Mouse (Mus musculus): ENCODE measurements at regions not wholly inside any gene's neighbourhood (a gene's known extent, or its start where the extent isn't known, plus 50 kb on each side); places are given as distances from the start of the nearest gene placed in this dataset.
A peak's percentile ranks its signal among the peaks of the same experiment; 100 is the strongest.

- ATAC-seq (ENCODE audit: insufficient read depth, low FRiP score, low read depth) = no peak
- 73% methylated on average over 1 of the region's 1 CpGs for WGBS
Measured at GRCm38 (mm10) chr5:133653431-133653830, 446.1 kb upstream of the Castor2 start.

GRCm38 (mm10) chr5:133650246-133650645 is 449.3 kb upstream of the Castor2 start:
- WGBS = 82% methylated on average over 3 of the region's 3 CpGs
- no peak overlapping the region for H3K4me2 ChIP-seq
- H3K9ac ChIP-seq = no peak overlapping the region
- H3K9me3 ChIP-seq = no peaks in the 10 kb centered on the region
- no peaks in the 10 kb centered on the region for H3K4me1 ChIP-seq
- no peak for ATAC-seq (ENCODE audit: insufficient read depth, low FRiP score, low read depth)
- no peaks in the 10 kb centered on the region for H3K27me3 ChIP-seq (replicated peaks)
- H3K36me3 ChIP-seq = no peaks in the 10 kb centered on the region
- H3K4me3 ChIP-seq (replicated peaks) = no peak overlapping the region
- no peak overlapping the region for H3K27ac ChIP-seq

More at GRCm38 (mm10) chr5:133653431-133653830, 446.1 kb upstream of the Castor2 start:
- no peak overlapping the region for H3K9ac ChIP-seq
- H3K4me3 ChIP-seq (replicated peaks) = no peak overlapping the region
- no peaks in the 10 kb centered on the region for H3K27me3 ChIP-seq (replicated peaks)
- no peaks in the 10 kb centered on the region for H3K4me1 ChIP-seq
- no peak overlapping the region for H3K27ac ChIP-seq
- no peaks in the 10 kb centered on the region for H3K9me3 ChIP-seq
- H3K36me3 ChIP-seq = no peaks in the 10 kb centered on the region
- no peak overlapping the region for H3K4me2 ChIP-seq

GRCm38 (mm10) chr5:133645696-133646195 is 453.8 kb upstream of the Castor2 start:
- no peaks in the 10 kb centered on the region for H3K9me3 ChIP-seq
- WGBS = 79% methylated on average over 3 of the region's 3 CpGs
- H3K27ac ChIP-seq = no peak overlapping the region
- H3K4me1 ChIP-seq = no peaks in the 10 kb centered on the region
- no peaks in the 10 kb centered on the region for H3K27me3 ChIP-seq (replicated peaks)
- no peaks in the 10 kb centered on the region for H3K36me3 ChIP-seq
- ATAC-seq (ENCODE audit: insufficient read depth, low FRiP score, low read depth) = no peak
- H3K9ac ChIP-seq = no peak overlapping the region
- no peak overlapping the region for H3K4me3 ChIP-seq (replicated peaks)
- H3K4me2 ChIP-seq = no peak overlapping the region

GRCm38 (mm10) chr5:133643326-133643725 is 456.2 kb upstream of the Castor2 start:
- ATAC-seq (ENCODE audit: insufficient read depth, low FRiP score, low read depth) = no peak
- no peak overlapping the region for H3K27ac ChIP-seq
- H3K4me1 ChIP-seq = no peaks in the 10 kb centered on the region
- H3K4me3 ChIP-seq (replicated peaks) = no peak overlapping the region
- no peak overlapping the region for H3K4me2 ChIP-seq
- WGBS = 61% methylated on average over 2 of the region's 2 CpGs
- no peaks in the 10 kb centered on the region for H3K36me3 ChIP-seq
- no peaks in the 10 kb centered on the region for H3K27me3 ChIP-seq (replicated peaks)
- no peaks in the 10 kb centered on the region for H3K9me3 ChIP-seq
- H3K9ac ChIP-seq = no peak overlapping the region

DNA sequence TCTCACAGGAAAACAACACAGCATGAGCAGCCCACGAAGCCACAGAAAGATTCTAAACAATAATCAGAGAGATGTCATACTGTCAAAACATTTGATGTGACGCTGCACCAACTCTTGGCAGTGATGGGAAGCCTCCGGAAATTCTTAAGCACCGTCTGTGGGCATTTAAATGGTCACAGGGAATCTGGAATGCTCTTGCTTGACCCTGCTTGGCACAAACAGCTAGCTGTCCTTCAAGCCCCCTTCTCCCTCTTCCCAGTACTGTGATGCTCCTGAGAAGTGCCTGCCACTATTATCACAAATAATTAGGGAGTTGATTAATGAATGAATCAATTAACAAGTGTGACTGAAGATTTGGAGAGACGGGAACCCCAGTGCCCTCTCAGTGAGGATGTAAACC is 465.0 kb upstream of the Castor2 start:
- Histone ChIP-seq H3K27ac (no peak overlapping the region), H3K4me2 (no peak overlapping the region), H3K9ac (no peak overlapping the region), H3K9me3 (no peaks in the 10 kb centered on the region), H3K4me3 (replicated peaks) (no peak overlapping the region), H3K27me3 (replicated peaks) (no peaks in the 10 kb centered on the region), H3K4me1 (no peaks in the 10 kb centered on the region), H3K36me3 (no peaks in the 10 kb centered on the region)
- 40% methylated on average over 5 of the region's 5 CpGs for WGBS
- ATAC-seq (ENCODE audit: insufficient read depth, low FRiP score, low read depth) = no peak

DNA sequence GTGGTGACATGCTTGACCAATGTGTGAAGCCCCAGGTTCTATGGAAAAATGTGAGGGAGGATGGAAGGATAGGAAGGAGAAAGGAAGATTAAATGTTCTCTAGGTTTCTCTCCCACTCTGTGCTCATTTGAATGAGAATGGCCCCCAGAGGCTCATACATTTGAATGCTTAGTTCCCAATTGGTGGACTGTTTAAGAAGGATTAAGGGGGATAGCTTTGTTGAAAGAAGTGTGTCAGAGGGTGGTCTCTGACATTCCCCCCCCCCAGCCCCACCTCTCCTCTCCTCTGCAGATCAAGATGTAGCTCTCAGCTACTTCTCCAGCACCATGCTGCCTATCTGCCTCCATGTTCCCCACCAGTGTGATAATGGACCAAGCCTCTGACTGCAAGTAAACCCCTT is 467.7 kb upstream of the Castor2 start:
- Histone ChIP-seq H3K4me1 (no peaks in the 10 kb centered on the region), H3K4me2 (no peak overlapping the region), H3K9ac (no peak overlapping the region), H3K27me3 (replicated peaks) (no peaks in the 10 kb centered on the region), H3K4me3 (replicated peaks) (no peak overlapping the region), H3K27ac (no peak overlapping the region), H3K9me3 (no peaks in the 10 kb centered on the region), H3K36me3 (no peaks in the 10 kb centered on the region)
- ATAC-seq (ENCODE audit: insufficient read depth, low FRiP score, low read depth) = no peak

DNA sequence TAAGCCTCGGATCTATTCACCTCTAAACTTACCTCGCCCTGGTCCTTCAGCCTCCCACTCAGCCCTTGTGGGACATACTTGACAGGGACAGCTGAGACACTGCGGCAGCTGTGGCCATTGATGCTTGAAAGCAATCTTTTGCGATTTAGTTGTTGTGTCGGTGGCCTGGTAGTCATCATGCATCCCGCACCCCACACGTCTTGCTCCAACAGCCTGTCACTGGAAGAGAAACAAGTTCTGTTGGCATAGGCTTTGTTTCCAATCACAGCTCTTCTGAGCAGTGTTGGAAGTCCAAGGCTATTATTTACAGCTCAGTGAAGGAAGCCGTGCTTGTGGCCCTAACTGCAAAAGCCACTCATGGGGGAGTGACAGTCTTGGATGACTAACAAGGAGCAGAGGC is 480.2 kb upstream of the Castor2 start:
- Histone ChIP-seq H3K9ac (no peak overlapping the region), H3K4me2 (no peak overlapping the region), H3K27ac (no peak overlapping the region), H3K36me3 (no peaks in the 10 kb centered on the region), H3K9me3 (no peaks in the 10 kb centered on the region), H3K4me1 (no peaks in the 10 kb centered on the region), H3K4me3 (replicated peaks) (no peak overlapping the region), H3K27me3 (replicated peaks) (no peaks in the 10 kb centered on the region)
- WGBS = 74% methylated on average over 8 of the region's 8 CpGs
- ATAC-seq (ENCODE audit: insufficient read depth, low FRiP score, low read depth) = no peak

DNA sequence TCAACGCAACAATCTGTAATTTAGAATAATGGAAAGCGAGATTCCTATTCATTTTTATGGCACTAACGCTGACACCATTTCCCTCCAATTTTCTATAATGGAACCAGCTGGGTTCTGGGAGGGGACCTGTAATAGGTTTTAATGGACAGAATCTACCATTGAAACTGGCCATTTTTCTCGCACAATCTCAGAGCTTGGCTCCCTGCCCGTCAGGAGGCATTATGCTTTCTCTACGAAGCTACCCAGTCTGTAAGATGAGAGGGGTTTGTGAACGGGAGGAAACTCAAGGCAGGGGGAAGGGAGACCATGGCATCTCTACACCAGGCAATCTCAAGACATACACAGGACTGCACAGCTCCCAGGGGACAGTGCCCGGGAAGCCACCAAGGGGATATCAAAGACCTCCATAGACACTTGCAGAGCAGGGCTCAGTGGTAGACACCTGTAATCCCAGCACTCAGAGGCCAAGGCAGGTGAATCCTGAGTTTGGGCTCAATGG is 498.2 kb upstream of the Castor2 start:
- Histone ChIP-seq H3K27ac (no peak overlapping the region), H3K27me3 (replicated peaks) (no peaks in the 10 kb centered on the region), H3K4me3 (replicated peaks) (no peak overlapping the region), H3K9me3 (no peaks in the 10 kb centered on the region), H3K4me1 (no peaks in the 10 kb centered on the region), H3K36me3 (no peaks in the 10 kb centered on the region), H3K9ac (no peak overlapping the region), H3K4me2 (no peak overlapping the region)
- 60% methylated on average over 8 of the region's 8 CpGs for WGBS
- no peak for ATAC-seq (ENCODE audit: insufficient read depth, low FRiP score, low read depth)

GRCm38 (mm10) chr5:133600630-133601029 is 498.9 kb upstream of the Castor2 start:
- no peak overlapping the region for H3K9ac ChIP-seq
- WGBS = 65% methylated on average over 5 of the region's 5 CpGs

DNA sequence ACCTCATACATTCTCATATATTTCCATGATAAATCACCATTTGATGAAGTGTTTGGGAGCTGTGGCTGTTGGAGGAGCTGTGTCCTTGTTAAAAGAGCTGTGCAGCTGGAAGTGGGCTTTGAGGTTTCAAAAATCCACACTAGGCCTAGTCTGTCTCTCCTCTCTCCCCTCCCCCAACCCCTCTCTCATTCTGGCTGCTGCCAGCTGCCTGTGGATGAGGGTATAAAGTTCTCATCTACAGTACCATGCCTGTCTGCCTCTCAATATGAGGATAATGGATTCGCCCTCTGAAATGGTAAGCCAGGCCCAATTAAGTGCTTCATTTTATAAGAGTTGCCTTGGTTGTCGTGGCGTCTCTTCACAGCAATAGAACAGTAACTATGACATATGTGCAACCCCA is 501.4 kb upstream of the Castor2 start:
- Histone ChIP-seq H3K27me3 (replicated peaks) (no peaks in the 10 kb centered on the region), H3K36me3 (no peaks in the 10 kb centered on the region), H3K9ac (no peak overlapping the region), H3K27ac (no peak overlapping the region), H3K9me3 (no peaks in the 10 kb centered on the region), H3K4me3 (replicated peaks) (no peak overlapping the region), H3K4me2 (no peak overlapping the region), H3K4me1 (no peaks in the 10 kb centered on the region)
- 82% methylated on average over 3 of the region's 3 CpGs for WGBS
- no peak for ATAC-seq (ENCODE audit: insufficient read depth, low FRiP score, low read depth)

More at GRCm38 (mm10) chr5:133600630-133601029, 498.9 kb upstream of the Castor2 start:
- no peak for ATAC-seq (ENCODE audit: insufficient read depth, low FRiP score, low read depth)
- H3K9me3 ChIP-seq = no peaks in the 10 kb centered on the region
- no peak overlapping the region for H3K27ac ChIP-seq
- no peak overlapping the region for H3K4me3 ChIP-seq (replicated peaks)
- no peaks in the 10 kb centered on the region for H3K27me3 ChIP-seq (replicated peaks)
- no peaks in the 10 kb centered on the region for H3K36me3 ChIP-seq
- H3K4me1 ChIP-seq = no peaks in the 10 kb centered on the region
- H3K4me2 ChIP-seq = no peak overlapping the region

DNA sequence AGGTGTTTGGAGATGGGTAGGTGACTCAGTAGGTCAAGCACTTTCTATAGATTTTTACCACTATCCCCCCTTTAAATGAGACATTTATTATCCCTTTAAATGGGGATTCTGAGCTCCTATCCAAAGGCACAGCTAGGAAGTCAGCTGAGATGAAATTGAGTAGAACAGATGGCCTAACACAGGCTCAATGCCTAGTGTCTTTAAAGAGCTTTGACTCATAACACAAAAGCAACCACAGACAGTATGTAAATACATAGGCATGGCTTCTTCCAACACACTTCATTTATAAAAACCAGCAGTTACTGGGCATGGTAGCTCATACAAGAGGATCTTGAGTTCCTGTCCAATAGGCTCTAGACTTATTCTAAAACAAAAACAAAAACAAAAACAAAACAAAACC is 513.0 kb upstream of the Castor2 start:
- Histone ChIP-seq H3K4me2 (no peak overlapping the region), H3K4me1 (no peaks in the 10 kb centered on the region), H3K36me3 (no peaks in the 10 kb centered on the region), H3K9me3 (no peaks in the 10 kb centered on the region), H3K27me3 (replicated peaks) (no peaks in the 10 kb centered on the region), H3K9ac (no peak overlapping the region), H3K27ac (no peak overlapping the region), H3K4me3 (replicated peaks) (no peak overlapping the region)
- ATAC-seq (ENCODE audit: insufficient read depth, low FRiP score, low read depth) = no peak

GRCm38 (mm10) chr5:133585181-133585580 is 514.3 kb upstream of the Castor2 start:
- no peak overlapping the region for H3K9ac ChIP-seq
- no peak overlapping the region for H3K4me3 ChIP-seq (replicated peaks)
- no peak for ATAC-seq (ENCODE audit: insufficient read depth, low FRiP score, low read depth)
- H3K36me3 ChIP-seq = no peaks in the 10 kb centered on the region
- H3K4me1 ChIP-seq = no peaks in the 10 kb centered on the region
- H3K27me3 ChIP-seq (replicated peaks) = no peaks in the 10 kb centered on the region
- no peaks in the 10 kb centered on the region for H3K9me3 ChIP-seq
- no peak overlapping the region for H3K27ac ChIP-seq
- no peak overlapping the region for H3K4me2 ChIP-seq
- 21% methylated on average over 3 of the region's 3 CpGs for WGBS

- no peak overlapping the region for H3K27ac ChIP-seq
- H3K4me2 ChIP-seq = no peak overlapping the region
- H3K9me3 ChIP-seq = no peaks in the 10 kb centered on the region
- no peaks in the 10 kb centered on the region for H3K36me3 ChIP-seq
- H3K27me3 ChIP-seq (replicated peaks) = no peaks in the 10 kb centered on the region
- ATAC-seq (ENCODE audit: insufficient read depth, low FRiP score, low read depth) = peak; percentile 73; the same call in 1 of the 2 replicates
- WGBS = 57% methylated on average over 6 of the region's 6 CpGs
- no peak overlapping the region for H3K4me3 ChIP-seq (replicated peaks)
- H3K4me1 ChIP-seq = no peaks in the 10 kb centered on the region
- H3K9ac ChIP-seq = no peak overlapping the region
Measured at GRCm38 (mm10) chr5:133576595-133576994, 522.9 kb upstream of the Castor2 start.

Data from stomach, embryonic 15.5 days (tissue).